Mouse (Mus musculus) heart, postnatal 14 days (tissue): ENCODE measurements around the gene Rnf135. TPM values are rescaled to one million over a fixed set of nuclear protein-coding genes. Genes with fewer than 3 reads are reported as not detected.
"Not testable (repeated sequence)": the region's sequence is repeated elsewhere in the genome, so short reads cannot be mapped to it uniquely, and the experiment has no call there.

Experiments used
- DNase-seq, 2 experiments: peaks; one replicate each; pipeline ENCODE4 v3.0.0; 2021 to 2022
- intact Hi-C: fragments of 180-260 bp; cut with DNase I; formaldehyde crosslinking; loops from one replicate; pipeline ENCODE4 v1.15.1; 2025
- total RNA-seq, 2 experiments: library from RNA; stranded (reverse); gene quantifications; 2 replicates each; pipeline ENCODE4 v1.2.3; 2021

Rnf135 gene
- total RNA-seq, 2 experiments from 2014 or later, result 7.1 to 7.4 TPM

GRCm38 (mm10) chr11:80156841-80157240 lies 26.8 kb upstream of the Rnf135 start:
- intact Hi-C loops, result no loop called here

GRCm38 (mm10) chr11:80159018-80159417 lies 24.6 kb upstream of the Rnf135 start:
- intact Hi-C loops, result no loop called here

More at GRCm38 (mm10) chr11:80156841-80157240, 26.8 kb upstream of the Rnf135 start:
- no peak for DNase-seq

DNA sequence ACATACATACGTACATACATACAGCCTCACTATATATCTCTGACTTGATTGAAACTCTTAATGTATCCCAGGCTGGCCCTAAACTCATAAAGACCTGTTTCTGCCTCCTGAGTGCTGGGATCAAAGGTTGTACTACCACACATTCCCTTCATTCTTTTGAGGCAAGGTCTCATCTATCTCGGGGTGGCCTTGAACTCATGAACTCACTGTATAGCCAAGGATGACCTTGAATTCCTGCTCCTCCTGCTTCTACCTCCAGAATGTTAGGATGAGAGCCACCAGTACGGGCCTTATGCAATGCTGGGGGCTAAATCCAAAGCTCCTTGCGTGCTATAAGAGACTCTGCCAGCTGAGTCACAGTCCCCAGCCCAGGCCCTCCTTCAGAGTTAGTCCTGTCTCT lies 22.6 kb upstream of the Rnf135 start:
- DNase-seq, result no peak
- intact Hi-C loops, result no loop called here

More at GRCm38 (mm10) chr11:80159018-80159417, 24.6 kb upstream of the Rnf135 start:
- DNase-seq, result no peak

- intact Hi-C loops, result no loop called here
- no peak for DNase-seq
Observed at GRCm38 (mm10) chr11:80163362-80164116, 20.1 kb upstream of the Rnf135 start.

- intact Hi-C loops, result no loop called here
- no peak for DNase-seq
Observed at GRCm38 (mm10) chr11:80164224-80164623, 19.4 kb upstream of the Rnf135 start.

GRCm38 (mm10) chr11:80168121-80168520 lies 15.5 kb upstream of the Rnf135 start:
- no peak for DNase-seq
- intact Hi-C loops, result no loop called here

DNA sequence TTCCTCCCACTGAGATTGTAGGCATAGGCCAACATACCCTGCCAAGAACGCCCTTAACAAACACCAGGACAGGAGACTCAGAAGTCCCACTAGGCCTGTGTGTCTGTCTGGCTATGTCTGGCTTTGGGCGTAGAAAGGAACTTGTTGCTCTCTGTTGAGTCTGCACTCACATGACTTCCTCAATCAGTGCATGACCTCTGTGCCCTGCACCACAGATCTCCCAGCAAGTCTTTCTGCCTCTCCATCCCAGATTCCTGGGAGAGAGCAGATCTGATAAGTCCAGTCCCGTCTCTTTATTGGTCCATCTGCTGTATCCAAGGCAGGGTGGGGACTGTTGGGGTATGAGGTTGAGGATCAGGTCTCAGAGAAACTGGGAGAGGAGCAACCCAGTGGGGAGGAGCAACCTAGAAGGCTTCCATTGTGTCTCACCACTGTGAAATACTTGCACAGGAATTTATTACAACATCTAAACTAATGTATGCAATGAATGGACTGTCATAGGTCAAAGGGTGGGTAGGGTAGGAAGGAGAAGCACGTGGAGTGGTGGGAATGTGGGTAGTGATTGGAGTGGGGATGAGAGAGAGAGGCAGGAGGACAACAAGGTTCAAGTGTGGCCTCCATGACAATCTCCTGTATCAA lies 14.9 kb upstream of the Rnf135 start:
- intact Hi-C loops, result no loop called here
- DNase-seq, result no peak

GRCm38 (mm10) chr11:80169629-80170028 lies 14.0 kb upstream of the Rnf135 start:
- no peak for DNase-seq
- intact Hi-C loops, result no loop called here

DNA sequence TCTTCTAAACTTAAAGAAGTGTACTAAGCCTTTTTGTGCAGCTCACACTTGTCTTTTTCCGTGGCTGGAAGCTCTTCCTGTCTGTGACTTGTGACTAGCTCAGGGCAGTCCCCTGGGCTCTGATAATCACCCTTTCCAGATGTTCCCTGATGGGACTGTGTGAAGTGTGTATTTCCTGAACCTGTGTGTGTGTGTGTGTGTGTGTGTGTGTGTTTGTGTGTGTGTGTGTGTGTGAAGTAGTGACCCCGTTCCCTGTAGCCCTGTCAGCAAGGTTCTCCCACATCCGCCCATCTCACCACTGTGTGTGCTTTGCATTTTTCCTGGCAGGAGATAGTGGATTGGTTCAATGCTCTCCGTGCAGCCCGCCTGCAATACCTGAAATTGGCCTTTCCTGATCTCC lies 13.3 kb upstream of the Rnf135 start:
- DNase-seq, result no peak
- intact Hi-C loops, result no loop called here

DNA sequence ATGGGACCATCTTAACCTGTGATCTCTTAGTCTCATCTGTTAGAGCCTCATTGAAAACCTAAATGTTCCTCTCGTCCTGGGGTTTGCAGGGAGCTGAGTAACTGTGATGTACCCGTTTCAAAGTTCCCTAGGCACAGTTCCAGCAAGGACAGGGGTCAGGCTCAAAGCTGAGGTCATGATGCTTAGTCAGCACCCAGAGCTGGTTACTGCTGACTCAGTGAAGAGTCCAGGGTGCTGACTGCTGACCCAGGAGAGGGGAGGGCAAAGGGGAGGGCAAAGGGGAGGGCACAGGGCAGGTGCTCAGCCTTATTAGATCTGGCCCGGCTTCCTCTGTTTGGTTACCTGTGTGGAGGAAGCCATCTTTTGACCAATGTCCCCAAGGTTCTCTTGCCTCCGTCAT lies 11.8 kb upstream of the Rnf135 start:
- intact Hi-C loops, result no loop called here
- DNase-seq, result no peak

DNA sequence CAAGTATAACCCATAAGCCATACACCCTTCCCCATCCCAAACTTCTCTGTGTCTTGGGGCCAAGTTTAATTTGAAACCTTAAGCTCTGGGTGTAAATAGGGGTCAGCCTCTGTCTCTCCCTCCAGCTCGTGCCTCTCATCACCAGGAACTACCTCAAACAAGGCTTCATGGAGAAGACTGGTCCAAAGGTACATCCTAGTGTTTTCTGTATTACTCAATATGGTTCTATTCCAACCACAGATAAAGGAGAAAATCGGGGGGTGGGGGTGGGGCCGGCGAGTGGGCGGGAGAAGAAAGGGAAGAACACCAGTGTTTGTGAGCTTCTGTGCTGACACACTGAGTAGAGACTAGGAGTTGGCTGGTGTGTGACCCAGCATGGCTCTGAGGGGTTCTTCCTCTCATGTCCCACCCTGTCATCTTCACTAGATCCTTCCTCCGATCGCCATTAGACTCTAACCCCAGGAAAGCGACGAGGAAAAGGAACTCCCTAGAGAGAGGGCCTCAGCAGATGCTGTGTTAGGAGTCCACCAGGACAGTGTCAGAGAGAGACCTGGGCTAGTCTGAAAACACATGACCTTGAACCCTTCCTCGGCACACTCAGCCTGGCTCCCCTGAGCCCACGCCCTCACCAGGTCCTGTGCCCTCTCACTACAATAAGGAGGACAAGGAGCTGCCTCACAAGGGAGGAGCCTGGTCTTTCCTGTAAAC lies 9.5 kb upstream of the Rnf135 start:
- no peak for DNase-seq
- intact Hi-C loops, result no loop called here

GRCm38 (mm10) chr11:80176911-80177895 lies 6.4 kb upstream of the Rnf135 start:
- intact Hi-C loops, result no loop called here

DNA sequence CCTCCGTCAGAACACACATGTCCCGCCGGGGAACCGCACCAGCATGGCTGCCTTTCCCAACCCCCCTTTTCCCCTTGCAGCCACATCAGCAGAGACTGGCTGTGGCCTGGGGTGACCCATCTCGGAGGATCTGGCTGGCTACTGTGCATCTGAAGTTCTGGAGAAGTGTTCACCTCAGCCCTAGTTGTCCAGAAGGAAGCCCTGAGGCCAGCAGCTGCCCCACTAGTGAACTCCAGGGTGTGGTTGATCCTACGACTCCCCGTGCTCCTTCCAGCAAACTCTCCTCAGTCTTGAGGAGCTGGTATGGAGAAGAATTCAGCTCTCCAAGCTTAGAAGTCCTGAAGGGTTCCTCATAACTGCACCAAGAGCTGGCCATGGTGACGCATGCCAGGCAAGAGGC lies 5.3 kb upstream of the Rnf135 start:
- intact Hi-C loops, result no loop called here

More at GRCm38 (mm10) chr11:80176911-80177895, 6.4 kb upstream of the Rnf135 start:
- no peak for DNase-seq

DNA sequence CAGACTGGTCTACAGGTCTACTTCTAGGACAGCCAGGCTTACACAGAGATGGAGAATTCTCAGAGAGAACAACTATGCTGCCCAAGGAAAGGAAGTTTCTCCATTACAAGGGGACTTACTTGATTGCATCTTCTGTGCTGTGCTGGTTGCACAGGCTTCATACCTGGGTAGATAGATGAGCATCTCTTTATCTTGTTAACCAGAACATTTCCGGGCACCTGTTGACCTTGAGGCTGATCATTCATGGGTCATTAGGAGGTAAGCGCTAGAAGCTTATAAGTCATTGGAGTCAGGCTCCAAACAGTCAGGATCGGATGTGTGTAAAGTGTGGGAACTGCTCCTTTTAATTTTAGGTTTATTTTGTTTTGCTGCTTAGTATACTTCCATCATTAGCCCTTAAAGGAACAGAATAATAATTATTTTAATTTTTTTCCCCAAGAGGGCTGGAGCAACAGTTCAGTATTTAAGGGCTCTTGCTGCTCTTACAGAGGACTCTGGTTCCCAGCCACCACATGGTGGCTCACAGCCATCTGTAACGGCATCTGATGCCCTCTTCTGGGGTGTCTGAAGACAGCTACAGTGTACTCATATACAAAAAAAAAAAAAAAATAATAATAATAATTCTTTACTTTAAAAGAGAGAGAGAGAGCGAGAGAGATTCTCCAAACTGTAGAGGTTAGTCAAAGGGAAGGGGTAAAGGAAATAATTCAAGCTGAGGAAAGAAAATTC lies 2.5 kb upstream of the Rnf135 start:
- DNase-seq, result no peak
- intact Hi-C loops, result loop anchor here (10.0 kb wide), 1 partner anchor 96 kb away; the partner anchor contains the start of genes Atad5 and Crlf3

More for the DNA sequence above, 5.3 kb upstream of the Rnf135 start:
- DNase-seq, result no peak

- DNase-seq, result not testable (repeated sequence)
- intact Hi-C loops, result loop anchor here (10.0 kb wide), 1 partner anchor 98 kb away; the partner anchor contains the start of genes Atad5 and Crlf3
Observed at GRCm38 (mm10) chr11:80183054-80183704, 472 bp upstream of the Rnf135 start.

- DNase-seq, result no peak
- intact Hi-C loops, result loop anchor here (10.0 kb wide), 1 partner anchor 100 kb away; the partner anchor contains the start of genes Atad5 and Crlf3
Observed at GRCm38 (mm10) chr11:80184531-80185071, 950 bp downstream of the Rnf135 start.

DNA sequence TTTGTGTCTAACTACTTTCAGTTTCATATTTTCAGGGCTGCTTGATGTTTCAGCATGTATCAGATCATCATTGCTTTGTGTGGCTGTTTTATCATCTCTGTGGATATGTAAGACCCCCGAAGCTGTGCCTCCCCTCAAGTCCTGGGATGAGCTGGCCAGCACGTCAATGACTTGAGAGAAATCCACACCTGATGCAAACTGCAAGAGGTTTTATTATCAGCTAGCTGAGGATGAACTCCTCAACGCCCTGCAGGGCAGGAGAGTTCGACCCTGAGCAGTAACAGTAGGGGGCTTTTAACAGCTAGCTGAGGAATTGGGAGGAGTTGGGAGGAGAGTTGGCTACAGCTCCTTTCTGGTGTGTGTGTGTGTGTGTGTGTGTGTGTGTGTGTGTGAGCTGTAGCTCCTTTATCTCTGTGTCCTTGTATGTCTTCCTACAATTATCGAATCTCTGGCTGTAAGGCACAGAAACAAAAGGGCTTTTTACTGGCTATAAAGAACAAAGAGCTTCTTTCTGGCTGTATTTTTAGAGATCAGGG lies 1.9 kb downstream of the Rnf135 start:
- not testable (repeated sequence) for DNase-seq
- intact Hi-C loops, result loop anchor here (10.0 kb wide), 1 partner anchor 101 kb away; the partner anchor contains the start of genes Atad5 and Crlf3

DNA sequence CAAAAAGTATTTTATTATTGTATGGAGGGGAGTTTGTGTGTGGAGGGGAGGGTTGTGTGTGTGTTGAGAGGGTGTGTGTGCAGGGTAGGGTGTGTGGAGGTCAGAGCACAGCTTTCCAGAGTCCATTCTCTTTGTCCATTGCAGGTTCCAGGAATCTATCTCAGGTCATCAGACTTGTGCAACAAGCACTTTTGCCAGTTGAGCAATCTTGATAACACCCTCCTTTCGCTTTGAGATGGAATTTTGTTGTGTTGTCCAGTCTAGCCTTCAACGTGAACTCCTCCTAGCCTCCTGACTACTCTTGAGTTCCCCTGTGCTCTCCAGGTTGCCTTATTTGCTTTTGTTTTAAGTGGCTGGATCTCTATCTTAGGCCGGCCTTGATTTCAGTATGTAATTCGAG lies 6.6 kb downstream of the Rnf135 start:
- intact Hi-C loops, result no loop called here

More for the DNA sequence above, 6.6 kb downstream of the Rnf135 start:
- no peak for DNase-seq
